Comparison of ENCODE assay signal across 15 mouse cellular contexts in genomic region chr10:88303079-88303478, GRCm38 (mm10).
DNase-seq lines count a peak whose midpoint lies in the region; ATAC-seq and TF ChIP-seq lines count a peak whose summit lies in the region.
"Had no signal": no experiment of that assay in that cellular context is flagged by ENCODE, and none has a peak within 500 bp of the region (broad histone marks: within the 10 kb centered on the region; RNA-seq: fewer than 3 reads in every experiment).

No protein-coding gene starts in this region.

- H3K4me2 ChIP-seq in intestine, postnatal 0 days (replicated peaks; ENCODE audit: low read depth): no peak overlapping the region
- H3K4me2 ChIP-seq in lung, embryonic 15.5 days: no peak overlapping the region
- H3K4me2 ChIP-seq: liver, embryonic 12.5 days; midbrain, embryonic 13.5 days had no signal

- H3K36me3 ChIP-seq in intestine, postnatal 0 days (ENCODE audit: control insufficient read depth, insufficient read depth): no peaks in the 10 kb centered on the region
- no peaks in the 10 kb centered on the region for H3K36me3 ChIP-seq in lung, embryonic 15.5 days
- no peaks in the 10 kb centered on the region for H3K36me3 ChIP-seq in small intestine, adult 2 months (ENCODE audit: control insufficient read depth, insufficient read depth, low read length)
- H3K36me3 ChIP-seq: hindbrain, embryonic 10.5 days; liver, embryonic 12.5 days; midbrain, embryonic 13.5 days had no signal

- TF ChIP-seq CTCF in intestine, postnatal 0 days (IDR thresholded peaks at IDR 0.05; ENCODE audit: low read depth): 0 out of 2 replicates have a peak, but pooled peaks have one; percentile 3
- TF ChIP-seq CTCF in small intestine, adult 2 months (IDR thresholded peaks at IDR 0.05; ENCODE audit: extremely low read depth, insufficient read length, insufficient replicate concordance, low read depth, low read length): no peak
- no peak for TF ChIP-seq CTCF in left cerebral cortex, adult 2 months (IDR thresholded peaks at IDR 0.05)

- 62% methylated on average over 11 of the region's 11 CpGs for WGBS in intestine, postnatal 0 days
- 32% methylated on average over 11 of the region's 11 CpGs for WGBS in lung, embryonic 15.5 days
- WGBS in small intestine, adult 2 months: 64% methylated on average over 11 of the region's 11 CpGs

- intact Hi-C loops in heart, postnatal 14 days (cut with DNase I): loop anchor here (5.0 kb wide), 2 partner anchors 651 to 706 kb away; no protein-coding TSS in a partner anchor
- intact Hi-C loops in left cerebral cortex, adult 2 months (cut with DNase I): loop anchor here (5.0 kb wide), 3 partner anchors 656 to 751 kb away; no protein-coding TSS in a partner anchor

- H3K9me3 ChIP-seq in intestine, postnatal 0 days (ENCODE audit: control insufficient read depth): no peaks in the 10 kb centered on the region
- H3K9me3 ChIP-seq in lung, embryonic 15.5 days: no peaks in the 10 kb centered on the region
- H3K9me3 ChIP-seq: liver, embryonic 12.5 days had no signal

- H3K27me3 ChIP-seq in intestine, postnatal 0 days (replicated peaks; ENCODE audit: control insufficient read depth, insufficient read depth, low read length): no peaks in the 10 kb centered on the region
- no peaks in the 10 kb centered on the region for H3K27me3 ChIP-seq in lung, embryonic 15.5 days
- no peaks in the 10 kb centered on the region for H3K27me3 ChIP-seq in small intestine, adult 2 months (ENCODE audit: control insufficient read depth, insufficient read depth, low read length)
- H3K27me3 ChIP-seq: liver, embryonic 12.5 days; midbrain, embryonic 13.5 days; Patski had no signal

- TF ChIP-seq POLR2A in small intestine, adult 2 months (IDR thresholded peaks at IDR 0.05; ENCODE audit: low read depth, low read length): no peak

- H3K9ac ChIP-seq in intestine, postnatal 0 days (ENCODE audit: low read depth, low read length): no peak overlapping the region
- H3K9ac ChIP-seq in lung, embryonic 15.5 days: no peak overlapping the region
- H3K9ac ChIP-seq: liver, embryonic 12.5 days; midbrain, embryonic 13.5 days had no signal

- DNase-seq in heart, adult 9 months (ENCODE audit: low spot score in 2 of 2): peak; percentile 15 to 38
- no peak for DNase-seq in heart, postnatal 14 days
- no peak for DNase-seq in layer of hippocampus, adult 9-10 months (ENCODE audit: low spot score)
- no peak for DNase-seq in left cerebral cortex, adult 2 months (ENCODE audit: extremely low spot score in 1 of 2, low spot score in 2 of 2)
- DNase-seq: adrenal gland, postnatal 25 days; cerebellum, adult 8-10 months; right cerebral cortex, postnatal 14 days; thymus, postnatal 4 days had no signal

- no peaks in the 10 kb centered on the region for H3K4me1 ChIP-seq in intestine, postnatal 0 days (replicated peaks; ENCODE audit: control insufficient read depth, insufficient read depth, low read length)
- H3K4me1 ChIP-seq in lung, embryonic 15.5 days: peaks cover 18% of the 10 kb centered on the region
- H3K4me1 ChIP-seq in small intestine, adult 2 months (ENCODE audit: control insufficient read depth, insufficient read depth, insufficient read length, low read length): no peaks in the 10 kb centered on the region
- H3K4me1 ChIP-seq: hindbrain, embryonic 10.5 days; liver, embryonic 12.5 days; midbrain, embryonic 13.5 days had no signal

- no peak overlapping the region for H3K27ac ChIP-seq in intestine, postnatal 0 days (ENCODE audit: low read depth, low read length)
- peak overlapping the region; percentile 61 for H3K27ac ChIP-seq in lung, embryonic 15.5 days
- 0 out of 2 replicates have a peak overlapping the region, but pooled peaks have one; percentile 23 for H3K27ac ChIP-seq in small intestine, adult 2 months (ENCODE audit: insufficient read depth, low read depth, low read length)
- H3K27ac ChIP-seq in left cerebral cortex, adult 2 months: no peak overlapping the region
- H3K27ac ChIP-seq: hindbrain, embryonic 10.5 days; liver, embryonic 12.5 days; midbrain, embryonic 13.5 days had no signal

- no peak overlapping the region for H3K4me3 ChIP-seq in intestine, postnatal 0 days (ENCODE audit: low read depth, low read length)
- H3K4me3 ChIP-seq in lung, embryonic 15.5 days: no peak overlapping the region
- H3K4me3 ChIP-seq in small intestine, adult 2 months (ENCODE audit: low read depth, low read length): no peak overlapping the region
- no peak overlapping the region for H3K4me3 ChIP-seq in left cerebral cortex, adult 2 months
- H3K4me3 ChIP-seq: hindbrain, embryonic 10.5 days; liver, embryonic 12.5 days; midbrain, embryonic 13.5 days had no signal

- ATAC-seq in intestine, postnatal 0 days: no peak
- peak; percentile 87; the same call in 1 of the 2 replicates for ATAC-seq in lung, embryonic 15.5 days (ENCODE audit: borderline replicate concordance, extremely low read depth, low FRiP score, low TSS enrichment)
- ATAC-seq: liver, embryonic 12.5 days; midbrain, embryonic 13.5 days; Patski had no signal

Comparison
In these comparisons a context has a peak if more than half of its experiments do, and no peak if none do; other contexts are left out.
1. DNase-seq: peak in heart, adult 9 months (2 of 2); none in heart, postnatal 14 days (0 of 2), layer of hippocampus, adult 9-10 months (single experiment) and left cerebral cortex, adult 2 months (0 of 2).
2. H3K27ac ChIP-seq: peak in lung, embryonic 15.5 days (single experiment) and small intestine, adult 2 months (single experiment); none in intestine, postnatal 0 days (single experiment) and left cerebral cortex, adult 2 months (single experiment).